Mouse (Mus musculus) gastrocnemius, adult 8-10 months (tissue): ENCODE measurements at regions not wholly inside any gene's neighbourhood (a gene's known extent, or its start where the extent isn't known, plus 50 kb on each side); places are given as distances from the start of the nearest gene placed in this dataset.

Experiments
- DNase-seq, 2 experiments: peaks; one replicate each; pipeline ENCODE4 v3.0.0; 2022; ENCODE audit warnings: low spot score in 2 of 2

GRCm38 (mm10) chr4:32074399-32075296 is 110.8 kb downstream of the Map3k7 start:
- DNase-seq, result no peak

DNA sequence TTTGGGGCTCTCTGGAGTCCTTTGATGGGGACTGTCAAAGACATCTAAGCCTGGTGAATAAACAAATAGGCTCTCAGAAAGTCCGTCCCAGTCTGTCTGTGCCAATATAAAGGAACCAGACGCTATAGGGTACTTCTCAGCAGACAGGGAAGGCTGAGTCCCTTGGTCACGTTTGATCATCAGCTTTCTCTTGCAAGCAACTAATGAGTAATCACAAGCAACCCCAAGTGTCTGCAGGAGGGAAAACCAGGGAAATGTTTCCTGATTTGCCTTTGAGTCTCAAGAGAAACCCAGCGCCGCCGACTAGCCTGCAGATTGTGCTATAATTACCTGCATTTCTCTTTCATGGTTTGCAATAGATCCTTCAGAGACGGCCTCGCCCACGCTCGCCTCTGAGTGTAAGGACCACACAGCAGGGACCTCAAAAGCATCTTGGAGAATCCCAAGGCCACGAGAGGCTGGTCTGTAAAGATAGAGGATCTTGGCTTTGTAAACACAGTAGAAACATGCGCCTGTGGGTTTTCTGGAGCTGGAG is 112.6 kb downstream of the Map3k7 start:
- no peak for DNase-seq

- no peak for DNase-seq
Measured at GRCm38 (mm10) chr4:32083456-32083855, 119.6 kb downstream of the Map3k7 start.

- no peak for DNase-seq
Measured at GRCm38 (mm10) chr4:32084250-32084869, 120.5 kb downstream of the Map3k7 start.

- no peak for DNase-seq
Measured at GRCm38 (mm10) chr4:32085040-32085439, 121.1 kb downstream of the Map3k7 start.

DNA sequence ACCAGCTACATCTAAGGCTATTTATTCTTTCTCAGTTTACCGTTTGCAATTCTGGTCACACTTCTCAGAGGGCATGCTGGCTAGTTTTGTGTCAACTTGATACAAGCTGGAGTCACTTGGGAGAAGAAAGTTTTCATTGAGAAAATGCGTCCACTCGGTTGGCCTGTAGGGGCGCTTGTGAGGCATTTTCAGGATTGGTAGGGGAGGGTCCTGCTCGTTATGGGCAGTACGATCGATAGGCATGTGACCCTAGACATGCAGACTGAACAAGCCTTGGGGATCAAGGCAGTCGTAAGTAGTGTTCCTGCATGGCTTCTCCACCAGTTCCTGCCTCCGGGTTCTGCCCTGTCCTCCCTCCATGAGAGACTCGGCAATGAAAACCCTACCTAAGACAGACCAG is 127.2 kb downstream of the Map3k7 start:
- DNase-seq, result no peak

- no peak for DNase-seq
Measured at GRCm38 (mm10) chr4:32092320-32093041, 128.6 kb downstream of the Map3k7 start.

- no peak for DNase-seq
Measured at GRCm38 (mm10) chr4:32098233-32098632, 134.3 kb downstream of the Map3k7 start.

GRCm38 (mm10) chr4:32101002-32101401 is 137.1 kb downstream of the Map3k7 start:
- DNase-seq, result no peak

GRCm38 (mm10) chr4:32106664-32107171 is 131.9 kb upstream of the Bach2 start:
- DNase-seq, result no peak

- DNase-seq, result no peak
Measured at GRCm38 (mm10) chr4:32122320-32122719, 116.3 kb upstream of the Bach2 start.

DNA sequence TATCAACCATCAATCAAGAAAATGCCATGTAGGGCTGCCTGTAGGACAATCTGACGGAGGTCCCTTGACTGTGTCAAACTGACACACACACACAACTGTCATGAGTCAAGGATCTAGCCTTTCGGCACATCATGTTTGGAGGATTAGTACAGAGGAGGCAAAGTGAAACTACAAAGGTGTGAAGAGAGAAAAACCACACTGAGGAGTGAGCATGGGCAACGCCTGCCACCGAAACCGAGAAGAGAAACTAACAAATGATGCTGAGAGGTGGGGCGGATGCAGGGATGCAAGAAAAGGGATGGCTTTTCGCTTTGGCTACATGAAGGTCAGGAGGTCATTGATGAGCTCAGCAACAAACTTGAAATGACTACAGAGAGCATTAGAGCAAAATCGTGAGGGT is 111.8 kb upstream of the Bach2 start:
- DNase-seq, result no peak

- DNase-seq, result no peak
Measured at GRCm38 (mm10) chr4:32130594-32130993, 108.0 kb upstream of the Bach2 start.

- DNase-seq, result no peak
Measured at GRCm38 (mm10) chr4:32131819-32132218, 106.8 kb upstream of the Bach2 start.

DNA sequence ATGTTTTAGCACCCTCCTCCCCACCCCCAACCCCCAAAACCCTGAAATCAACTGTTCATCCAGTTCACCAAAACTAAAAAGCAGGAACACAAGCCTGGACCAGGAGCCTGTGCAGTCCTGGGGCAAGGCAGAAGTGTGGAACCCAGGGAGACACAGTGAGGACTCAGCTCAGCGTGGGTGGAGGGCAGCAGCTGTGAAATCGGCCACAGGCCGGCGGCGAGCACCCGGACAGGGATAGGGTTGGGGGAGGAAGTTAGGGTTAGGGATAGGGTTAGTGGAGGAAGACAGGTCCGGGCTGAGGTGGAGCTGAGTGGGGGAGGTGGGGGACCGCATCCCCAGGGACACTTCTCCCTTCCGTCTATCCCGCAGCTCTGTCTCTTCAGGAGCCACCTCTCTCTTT is 102.5 kb upstream of the Bach2 start:
- DNase-seq, result no peak

DNA sequence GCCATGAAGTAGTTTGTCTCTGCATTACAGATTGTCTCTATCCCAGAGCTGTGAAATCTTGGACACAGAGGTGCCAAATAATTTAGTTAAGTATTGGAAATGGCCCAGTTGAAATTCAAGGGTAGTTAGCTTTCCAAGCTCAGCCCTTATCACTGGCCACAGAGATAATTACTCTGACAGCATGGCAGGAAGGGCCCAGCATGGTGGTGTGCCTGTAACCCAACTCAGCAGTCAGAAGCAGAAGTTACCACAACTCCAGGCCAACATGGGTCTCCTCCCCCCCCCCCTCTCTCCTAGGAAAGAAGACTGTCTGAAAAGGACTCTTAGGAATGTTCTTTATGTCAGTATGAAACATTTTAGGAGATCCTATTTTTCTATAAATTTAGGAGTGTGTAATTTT is 101.4 kb upstream of the Bach2 start:
- DNase-seq, result no peak

GRCm38 (mm10) chr4:32137966-32138365 is 100.6 kb upstream of the Bach2 start:
- no peak for DNase-seq

DNA sequence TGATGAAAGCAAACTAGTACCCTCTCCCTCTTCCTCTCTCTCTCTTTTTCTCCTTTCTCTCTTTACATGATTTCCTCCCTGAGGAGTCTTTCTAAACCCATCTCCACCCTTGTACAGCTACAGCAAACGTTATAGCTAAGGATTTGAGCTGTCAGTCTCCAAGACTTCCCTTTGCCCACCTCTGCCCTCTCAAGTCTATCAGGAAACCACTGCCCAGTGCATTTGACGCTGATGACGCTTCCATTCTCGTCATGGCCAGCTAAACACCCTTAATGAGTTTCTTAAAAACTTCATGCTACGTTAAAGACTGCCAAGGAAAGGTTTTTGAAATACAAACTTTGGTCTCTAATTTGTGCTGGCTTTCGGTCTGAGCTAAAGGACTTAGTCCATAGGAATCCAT is 99.0 kb upstream of the Bach2 start:
- DNase-seq, result no peak

- DNase-seq, result no peak
Measured at GRCm38 (mm10) chr4:32140068-32140467, 98.5 kb upstream of the Bach2 start.

GRCm38 (mm10) chr4:32142198-32142597 is 96.4 kb upstream of the Bach2 start:
- DNase-seq, result no peak

GRCm38 (mm10) chr4:32147146-32147545 is 91.5 kb upstream of the Bach2 start:
- DNase-seq, result no peak

- no peak for DNase-seq
Measured at GRCm38 (mm10) chr4:32148597-32148996, 90.0 kb upstream of the Bach2 start.
